Mouse (Mus musculus): ENCODE measurements at regions not wholly inside any gene's neighbourhood (a gene's known extent, or its start where the extent isn't known, plus 50 kb on each side); places are given as distances from the start of the nearest gene placed in this dataset.

- TF ChIP-seq CTCF (conservative IDR thresholded peaks at IDR 0.05; ENCODE audit: insufficient read depth, insufficient read length, low read depth, low read length) (no peak), POLR2A (IDR thresholded peaks at IDR 0.05; ENCODE audit: low read depth, low read length) (no peak)
Observed at GRCm38 (mm10) chr8:57209584-57209983, 111.2 kb upstream of the Hand2 start.

All from kidney, adult 2 months (tissue).